Mouse (Mus musculus): ENCODE results near the gene Gm42791.

GRCm38 (mm10) chr5:148978458-148979165 lies 16.3 kb downstream of the Gm42791 start:
- TF ChIP-seq CTCF (IDR thresholded peaks at IDR 0.05; ENCODE audit: low read depth, low read length) (no peak), POLR2A (IDR thresholded peaks at IDR 0.05; ENCODE audit: extremely low read depth, insufficient read depth, low read length) (no peak)

All from liver, adult 2 months (tissue).